ENCODE assay signal across 8 mouse cellular contexts in the genomic region with DNA sequence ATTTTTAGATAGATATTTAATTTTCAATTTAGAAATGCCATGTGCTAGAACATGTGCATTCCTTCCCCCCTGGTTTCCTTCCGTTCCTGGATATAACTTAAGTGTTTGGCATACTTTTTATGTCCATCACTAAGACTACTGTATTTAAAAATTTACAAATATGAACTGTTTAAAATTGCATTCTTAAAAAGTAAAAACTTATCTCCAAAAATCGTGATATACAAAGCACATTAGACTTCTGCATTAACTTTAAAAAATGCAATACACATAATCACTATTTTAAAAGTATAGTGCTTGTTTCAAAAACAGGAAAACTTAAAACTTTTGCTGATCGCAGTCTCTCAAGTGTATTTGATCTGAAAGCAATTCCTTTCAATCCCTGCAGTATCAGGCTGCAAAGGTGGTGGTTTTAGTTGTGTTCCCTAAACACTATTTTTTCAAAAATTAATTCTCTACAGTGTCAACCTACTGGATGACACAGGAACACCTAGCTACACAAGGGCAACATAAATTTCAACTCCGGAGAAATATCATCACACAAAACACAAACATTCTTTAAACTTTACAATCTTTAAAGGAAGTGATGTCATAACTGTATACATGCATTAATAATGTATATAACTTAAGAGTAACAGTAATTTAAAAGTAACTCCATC. TPM values are rescaled to one million over a fixed set of nuclear protein-coding genes. Genes with fewer than 3 reads are reported as not detected.
A peak's percentile ranks its signal among the peaks of the same experiment; 100 is the strongest.
DNase-seq lines count a peak whose midpoint lies in the region; ATAC-seq and TF ChIP-seq lines count a peak whose summit lies in the region.

No protein-coding gene starts in this region.

- peak overlapping the region; percentile 78 for H3K4me3 ChIP-seq in cerebellum, adult 2 months (replicated peaks; ENCODE audit: insufficient read depth, low read depth, low read length)
- H3K4me3 ChIP-seq in liver, embryonic 13.5 days (replicated peaks), result peak overlapping the region; percentile 58

- peak overlapping the region; percentile 79 for H3K4me2 ChIP-seq in liver, embryonic 13.5 days

- no peak for DNase-seq in cerebellum, adult 2 months
- DNase-seq in cerebellum, postnatal 4 days (ENCODE audit: low spot score in 2 of 2), result no peak
- DNase-seq in thymus, postnatal 0 days (ENCODE audit: low spot score), result peak; percentile 23
- DNase-seq in thymus, postnatal 14 days, result no peak
- no peak for DNase-seq in liver, embryonic 13.5 days
- DNase-seq in yolk sac, embryonic 10.5 days (ENCODE audit: low spot score), result peak; percentile 1
- DNase-seq in thymus, postnatal 4 days, result no peak
- no peak for DNase-seq in adrenal gland, adult 8-10 months

- H3K27me3 ChIP-seq in cerebellum, adult 2 months (ENCODE audit: control insufficient read depth, insufficient read depth, low read length), result no peaks in the 10 kb centered on the region
- no peaks in the 10 kb centered on the region for H3K27me3 ChIP-seq in liver, embryonic 13.5 days

- peaks cover 28% of the 10 kb centered on the region for H3K36me3 ChIP-seq in liver, embryonic 13.5 days

- TF ChIP-seq POLR2A in cerebellum, adult 2 months (IDR thresholded peaks at IDR 0.05; ENCODE audit: borderline replicate concordance, insufficient read depth, low read length), result no peak

- peak overlapping the region; percentile 90; the same call in 1 of the 2 replicates for H3K27ac ChIP-seq in cerebellum, adult 2 months (ENCODE audit: insufficient read depth, low read length)
- H3K27ac ChIP-seq in liver, embryonic 13.5 days, result peak overlapping the region; percentile 96

- H3K4me1 ChIP-seq in cerebellum, adult 2 months (ENCODE audit: control insufficient read depth, insufficient read depth, low read length), result peaks cover 9% of the 10 kb centered on the region; the same call in 1 of the 2 replicates
- peaks cover 43% of the 10 kb centered on the region for H3K4me1 ChIP-seq in liver, embryonic 13.5 days (replicated peaks)

- H3K9me3 ChIP-seq in liver, embryonic 13.5 days (replicated peaks), result no peaks in the 10 kb centered on the region

- no peak for ATAC-seq in liver, embryonic 13.5 days (ENCODE audit: low read depth)

- peak overlapping the region; percentile 72 for H3K9ac ChIP-seq in liver, embryonic 13.5 days

- no peak for TF ChIP-seq CTCF in cerebellum, adult 2 months (IDR thresholded peaks at IDR 0.05; ENCODE audit: borderline replicate concordance, insufficient read depth, low read depth, low read length)

- 3% methylated on average over 4 of the region's 4 CpGs for WGBS in cerebellum, adult 2 months
- 9% methylated on average over 4 of the region's 4 CpGs for WGBS in liver, embryonic 13.5 days (ENCODE audit: insufficient replicate concordance)

RNA-seq across cellular contexts. Expression of a gene that starts 3.1 kb away (rescaled TPM):
- polyA plus RNA-seq in cerebellum, adult 2 months (2012; rRNA removed), result 49.2 and 50.5 TPM in 2 replicates
- polyA plus RNA-seq in thymus, postnatal 0 days (2015; fragmentation: Nextera tagmentation; extraction: Ambion mirVana), result 52.6 and 64.2 TPM in 2 replicates
- polyA plus RNA-seq in liver, embryonic 13.5 days (2015; fragmentation: Nextera tagmentation; extraction: Ambion mirVana), result 18.8 and 25.6 TPM in 2 replicates
- 10 to 100 TPM; 38.6 to 65.5 (median 49.7) TPM for total RNA-seq in adrenal gland, adult 8-10 months (2022)

Comparison
In these comparisons a context has a peak if more than half of its experiments do, and no peak if none do; other contexts are left out.
1. DNase-seq: peak in thymus, postnatal 0 days (single experiment) and yolk sac, embryonic 10.5 days (single experiment); none in cerebellum, adult 2 months (0 of 2), cerebellum, postnatal 4 days (0 of 2), thymus, postnatal 14 days (single experiment), liver, embryonic 13.5 days (single experiment), thymus, postnatal 4 days (single experiment) and adrenal gland, adult 8-10 months (single experiment).